Mouse (Mus musculus) hindbrain, embryonic 14.5 days (tissue): ENCODE data around the gene Cd6. TPM values are rescaled to one million over a fixed set of nuclear protein-coding genes. Genes with fewer than 3 reads are reported as not detected.
A peak's percentile ranks its signal among the peaks of the same experiment; 100 is the strongest.

Experiments used
- ATAC-seq: fragments of 200-750 bp; cut with Nextera tagmentation; 2 replicates; pipeline ENCODE4 v1.8.0; 2017; ENCODE audit warnings: moderate number of reproducible peaks, mild to moderate bottlenecking, moderate TSS enrichment, moderate library complexity; ENCODE audit not compliant: low FRiP score
- DNase-seq: peaks from one replicate; pipeline ENCODE4 v3.0.0-alpha.2; 2015; ENCODE audit warnings: low spot score
- H3K27ac ChIP-seq: fragments of 300-500 bp; sonication (generic); 2 replicates; pipeline ENCODE4 v1.5.1; 2014; ENCODE audit warnings: mild to moderate bottlenecking, moderate library complexity
- H3K27me3 ChIP-seq: fragments of 300-500 bp; sonication (generic); 2 replicates; pipeline ENCODE4 v1.6.1; 2014; ENCODE audit warnings: mild to moderate bottlenecking, low read length, mixed read lengths; ENCODE audit not compliant: control insufficient read depth, insufficient read depth
- H3K36me3 ChIP-seq: fragments of 300-500 bp; sonication (generic); replicated peaks from 2 replicates; pipeline ENCODE4 v1.6.1; 2014; ENCODE audit not compliant: control insufficient read depth, insufficient read depth
- H3K4me1 ChIP-seq: fragments of 300-500 bp; sonication (generic); replicated peaks from 2 replicates; pipeline ENCODE4 v1.6.1; 2014; ENCODE audit warnings: antibody characterized with exemption, low read length, mixed read lengths; ENCODE audit not compliant: control insufficient read depth, insufficient read depth
- H3K4me2 ChIP-seq: fragments of 300-500 bp; sonication (generic); replicated peaks from 2 replicates; pipeline ENCODE4 v1.6.1; 2014; ENCODE audit warnings: mild to moderate bottlenecking, moderate library complexity
- H3K4me3 ChIP-seq: fragments of 300-500 bp; sonication (generic); replicated peaks from 2 replicates; pipeline ENCODE4 v1.5.1; 2014; ENCODE audit warnings: mild to moderate bottlenecking, low read length
- H3K9ac ChIP-seq: fragments of 300-500 bp; sonication (generic); 2 replicates; pipeline ENCODE4 v1.6.1; 2014
- H3K9me3 ChIP-seq: fragments of 300-500 bp; sonication (generic); 2 replicates; pipeline ENCODE4 v1.6.1; 2016; ENCODE audit warnings: low read length; ENCODE audit not compliant: control insufficient read depth
- WGBS: fragments of 180-500 bp; shearing (Covaris S2); extraction: QIAGEN DNeasy Blood & Tissue Kit; methylation state at CpG from one replicate; pipeline ENCODE4 v1.1.7; 2014; 5-methylcytosine and 5-hydroxymethylcytosine counted together
- polyA plus RNA-seq: library from polyadenylated mRNA; unstranded; fragments of >200 nt; fragmentation: Nextera tagmentation; extraction: Ambion mirVana; gene quantifications from 2 replicates; pipeline ENCODE4 v1.2.1, GENCODE M21; 2014

Gene Cd6
- polyA plus RNA-seq: 0.09 TPM in 1 of 2 replicates, not detected in the other

DNA sequence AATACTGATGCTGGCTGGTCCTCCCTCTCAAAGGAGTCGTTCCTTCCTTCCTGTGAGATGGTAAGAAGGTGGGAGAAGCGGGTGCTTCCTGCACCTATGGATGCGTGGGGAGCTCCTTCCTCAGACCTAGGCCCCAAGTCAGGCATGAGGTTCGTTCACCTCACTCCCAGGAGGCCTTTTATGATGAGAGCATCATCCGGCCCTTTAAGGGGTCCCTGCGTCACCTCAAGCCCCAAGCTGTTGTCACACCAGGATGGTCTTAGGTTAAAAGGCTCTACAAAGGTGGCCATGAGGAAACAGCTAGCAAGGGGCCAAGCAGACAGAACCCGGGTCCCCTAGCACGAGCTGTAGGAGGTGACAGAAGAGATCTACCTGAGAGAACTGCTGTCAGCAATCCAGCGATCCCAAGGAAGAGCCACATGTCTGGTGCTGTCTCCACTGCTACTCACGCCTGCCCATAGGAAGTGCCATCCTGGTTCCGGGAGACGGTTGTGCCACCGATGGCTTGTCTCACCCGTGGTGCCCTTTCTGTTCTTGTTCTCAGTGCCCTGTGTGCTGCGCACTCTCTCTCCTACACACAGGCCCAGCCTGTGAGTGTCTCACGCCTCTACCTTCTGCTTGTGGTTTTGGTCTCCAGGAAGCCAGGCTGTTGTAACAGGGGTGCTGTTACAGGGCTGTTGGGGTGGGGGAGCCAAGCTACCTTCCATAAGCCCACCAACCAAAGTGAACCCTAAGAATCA, at the start of gene Cd6:
Gene Cd6, minus strand, starts transcription at position 623 of the 740 bp plus-strand sequence.
- H3K36me3 ChIP-seq: no peaks in the 10 kb centered on the region
- H3K4me2 ChIP-seq: no peak within 1 kb of the TSS
- no peaks in the 10 kb centered on the region for H3K9me3 ChIP-seq
- no peaks in the 10 kb centered on the region for H3K4me1 ChIP-seq
- H3K4me3 ChIP-seq: no peak within 1 kb of the TSS
- H3K27me3 ChIP-seq: no peaks in the 10 kb centered on the region
- ATAC-seq (no peak), DNase-seq (no peak)
- H3K9ac ChIP-seq: no peak within 1 kb of the TSS
- no peak within 1 kb of the TSS for H3K27ac ChIP-seq
- 91% methylated on average over 16 of the region's 16 CpGs for WGBS

DNA sequence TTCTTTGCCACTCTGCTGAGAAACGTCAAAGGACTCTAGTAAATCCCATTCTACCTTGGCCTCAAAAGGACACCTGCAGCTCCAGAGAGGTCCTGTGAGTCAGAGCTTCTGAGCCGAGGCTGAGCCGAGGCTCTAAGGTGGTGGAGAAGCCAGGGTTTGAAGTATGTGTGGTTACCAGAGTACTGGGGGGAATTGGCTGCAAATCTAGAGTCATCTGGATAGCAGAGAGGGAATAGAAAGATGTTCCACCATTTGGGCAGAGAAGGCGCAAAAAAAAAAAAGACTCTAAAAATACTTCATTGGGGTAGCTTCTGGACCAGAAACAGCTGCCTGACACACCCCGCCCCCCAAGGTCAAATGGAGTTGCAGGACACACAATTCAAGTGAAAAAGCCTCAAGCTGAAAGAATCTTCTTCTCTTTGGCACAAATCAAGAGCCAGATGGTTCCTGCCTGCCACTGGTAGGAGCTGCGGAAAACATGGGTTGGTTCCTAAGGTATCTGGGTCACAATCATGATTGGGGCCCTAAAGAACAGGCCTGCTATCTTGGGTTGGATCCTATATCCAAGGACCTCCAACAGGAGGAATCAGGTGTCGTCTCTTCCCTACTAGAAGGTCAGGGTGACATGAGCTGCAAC, 48.5 kb upstream of the Cd6 start:
- Histone ChIP-seq H3K4me3 (no peak overlapping the region), H3K9ac (no peak overlapping the region), H3K36me3 (peaks cover 9% of the 10 kb centered on the region), H3K9me3 (no peaks in the 10 kb centered on the region), H3K27ac (no peak overlapping the region), H3K4me2 (no peak overlapping the region), H3K27me3 (no peaks in the 10 kb centered on the region), H3K4me1 (peaks cover 15% of the 10 kb centered on the region)
- WGBS: 94% methylated on average over 7 of the region's 7 CpGs
- no peak for ATAC-seq
- DNase-seq: no peak

DNA sequence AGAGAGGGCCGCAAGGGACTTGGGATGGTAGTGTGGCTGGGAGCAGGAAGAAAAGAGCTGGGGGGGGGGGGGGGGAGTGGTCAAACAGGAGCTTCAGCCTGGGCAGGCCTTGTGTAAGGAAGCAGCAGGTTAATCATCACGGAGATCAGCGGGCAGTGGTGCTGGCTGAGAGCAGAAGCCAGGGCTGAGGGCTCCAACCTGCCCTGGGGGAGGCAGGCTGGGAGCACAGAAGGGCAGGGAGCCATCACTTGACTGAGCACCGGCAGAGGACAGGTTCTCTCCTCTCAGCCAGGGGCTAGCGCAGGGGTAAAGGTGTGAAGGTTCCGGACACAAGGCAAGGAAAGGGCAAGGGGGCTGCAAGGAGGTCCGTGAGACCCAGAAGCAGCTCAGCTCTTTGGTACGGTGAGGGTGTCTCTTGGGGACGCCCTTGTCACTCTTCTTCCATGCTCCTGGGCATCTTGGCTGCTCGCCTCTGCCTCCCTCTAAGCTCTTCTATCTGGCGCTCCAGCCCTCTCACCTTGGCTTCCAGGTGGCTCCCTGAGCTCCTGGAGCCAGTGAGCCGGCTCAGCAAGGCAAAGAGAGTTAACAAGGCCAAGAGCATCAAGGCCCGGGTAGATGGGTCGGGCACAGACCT, 41.6 kb upstream of the Cd6 start:
- no peak overlapping the region for H3K9ac ChIP-seq
- H3K4me3 ChIP-seq: no peak overlapping the region
- DNase-seq (no peak), ATAC-seq (no peak)
- H3K27ac ChIP-seq: no peak overlapping the region
- no peak overlapping the region for H3K4me2 ChIP-seq
- peaks cover 42% of the 10 kb centered on the region for H3K36me3 ChIP-seq
- peaks cover 25% of the 10 kb centered on the region for H3K4me1 ChIP-seq
- 74% methylated on average over 14 of the region's 14 CpGs for WGBS
- H3K27me3 ChIP-seq: no peaks in the 10 kb centered on the region
- H3K9me3 ChIP-seq: no peaks in the 10 kb centered on the region

DNA sequence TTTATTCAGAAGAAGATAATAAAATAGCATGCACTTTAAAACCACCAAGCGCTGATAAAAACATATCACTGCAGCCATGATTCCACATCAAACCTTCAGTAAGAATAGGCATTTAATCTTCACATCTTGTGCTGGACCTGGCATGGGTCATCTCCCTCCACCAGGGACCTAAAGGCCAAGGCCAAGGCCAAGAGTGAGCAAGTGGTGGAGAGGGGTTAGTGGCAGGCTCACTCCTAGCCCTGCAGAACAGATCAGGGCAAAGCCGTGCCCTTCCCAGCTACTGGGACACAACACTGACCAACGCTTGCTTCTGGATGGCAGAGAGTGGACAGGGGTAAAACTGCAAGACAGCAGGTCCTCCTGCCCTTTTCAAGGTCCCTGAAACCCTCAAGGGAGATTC, 40.8 kb upstream of the Cd6 start:
- DNase-seq (no peak), ATAC-seq (no peak)
- Histone ChIP-seq H3K9me3 (no peaks in the 10 kb centered on the region), H3K4me3 (0 out of 2 replicates have a peak overlapping the region, but pooled peaks have one; percentile 94), H3K27ac (no peak overlapping the region), H3K9ac (no peak overlapping the region), H3K4me1 (peaks cover 25% of the 10 kb centered on the region), H3K36me3 (peaks cover 49% of the 10 kb centered on the region), H3K4me2 (no peak overlapping the region), H3K27me3 (no peaks in the 10 kb centered on the region)
- 90% methylated on average over 3 of the region's 3 CpGs for WGBS

DNA sequence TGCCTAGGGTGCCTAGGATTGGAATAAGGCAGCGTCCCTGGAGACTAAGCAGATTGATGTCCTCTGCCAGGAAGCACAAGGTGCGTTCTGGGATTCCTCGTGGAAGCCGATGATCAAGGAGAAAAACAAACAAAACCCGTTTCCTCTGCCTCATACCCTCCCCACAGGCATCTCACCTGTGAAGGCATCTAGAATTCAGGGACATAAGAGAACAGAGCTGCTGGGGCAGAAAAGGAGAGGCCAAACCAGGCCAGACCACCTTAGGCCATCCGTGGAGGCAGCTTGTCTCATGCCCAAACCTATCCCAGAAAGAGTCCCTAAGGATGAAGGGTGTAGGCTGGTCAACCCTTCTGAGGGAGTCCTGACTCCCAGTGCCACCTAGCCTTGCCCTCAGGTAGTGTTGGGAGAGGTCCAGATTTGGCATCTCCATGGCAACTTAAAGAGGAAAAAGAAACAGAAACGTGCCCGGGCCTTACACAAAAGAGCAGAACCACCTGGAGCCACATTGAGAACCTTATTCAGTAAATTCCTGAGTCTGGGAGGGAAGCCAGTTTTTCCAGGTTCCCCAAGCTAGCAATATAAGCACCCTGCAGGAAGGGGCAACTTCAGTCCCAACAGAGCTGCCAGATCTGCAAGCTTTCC, 40.1 kb upstream of the Cd6 start, which contains the start of gene Tmem132a:
Gene Tmem132a, minus strand, starts transcription at position 55 of the 642 bp plus-strand sequence.
- Histone ChIP-seq H3K4me2 (peak within 1 kb of the TSS; percentile 94), H3K36me3 (peaks cover 56% of the 10 kb centered on the region), H3K27ac (peak within 1 kb of the TSS; percentile 95), H3K4me3 (peak within 1 kb of the TSS; percentile 94), H3K27me3 (no peaks in the 10 kb centered on the region), H3K9me3 (no peaks in the 10 kb centered on the region), H3K9ac (peak within 1 kb of the TSS; percentile 99), H3K4me1 (peaks cover 25% of the 10 kb centered on the region)
- DNase-seq (no peak), ATAC-seq (peak; percentile 32)
- WGBS: 1% methylated on average over 8 of the region's 8 CpGs

DNA sequence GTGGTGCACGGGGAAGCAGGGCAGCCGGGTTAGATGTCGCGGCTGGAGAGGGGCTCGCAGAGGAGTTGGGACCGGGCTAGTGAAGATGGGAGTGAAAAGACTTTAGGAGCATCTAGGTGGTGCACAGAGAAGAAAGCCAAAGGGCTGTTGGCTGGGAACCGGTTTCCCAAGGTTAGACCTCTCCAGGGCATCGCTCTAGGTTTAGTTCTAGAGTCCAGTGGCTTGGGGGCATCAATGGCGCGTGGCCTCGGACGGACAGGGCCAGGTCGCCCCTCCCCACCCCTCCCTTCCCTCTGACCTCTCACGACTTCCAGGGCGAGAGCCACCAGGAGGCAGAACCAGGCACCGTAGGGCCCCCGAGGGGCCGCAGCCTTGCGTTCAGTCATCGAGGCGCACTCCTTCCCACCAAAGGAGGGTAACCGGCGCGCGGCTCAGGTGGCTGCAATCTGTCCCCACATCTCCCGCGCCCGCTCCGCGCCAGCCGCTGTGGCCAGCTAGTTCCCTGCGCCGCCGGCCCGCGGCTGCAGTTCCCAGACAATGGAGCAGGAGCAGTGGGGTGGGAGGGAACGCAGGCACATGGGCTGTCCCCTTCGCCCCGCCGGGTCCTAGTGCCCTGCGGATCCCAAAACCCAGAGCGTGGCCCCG, 39.5 kb upstream of the Cd6 start:
- ATAC-seq (peak; percentile 94), DNase-seq (peak; percentile 82)
- peaks cover 25% of the 10 kb centered on the region for H3K4me1 ChIP-seq
- H3K9ac ChIP-seq: peak overlapping the region; percentile 99
- peak overlapping the region; percentile 94 for H3K4me2 ChIP-seq
- peak overlapping the region; percentile 94 for H3K4me3 ChIP-seq
- H3K27me3 ChIP-seq: no peaks in the 10 kb centered on the region
- H3K9me3 ChIP-seq: no peaks in the 10 kb centered on the region
- H3K27ac ChIP-seq: peak overlapping the region; percentile 95
- peaks cover 62% of the 10 kb centered on the region for H3K36me3 ChIP-seq
- under 1% methylated on average over 37 of the region's 43 CpGs for WGBS

DNA sequence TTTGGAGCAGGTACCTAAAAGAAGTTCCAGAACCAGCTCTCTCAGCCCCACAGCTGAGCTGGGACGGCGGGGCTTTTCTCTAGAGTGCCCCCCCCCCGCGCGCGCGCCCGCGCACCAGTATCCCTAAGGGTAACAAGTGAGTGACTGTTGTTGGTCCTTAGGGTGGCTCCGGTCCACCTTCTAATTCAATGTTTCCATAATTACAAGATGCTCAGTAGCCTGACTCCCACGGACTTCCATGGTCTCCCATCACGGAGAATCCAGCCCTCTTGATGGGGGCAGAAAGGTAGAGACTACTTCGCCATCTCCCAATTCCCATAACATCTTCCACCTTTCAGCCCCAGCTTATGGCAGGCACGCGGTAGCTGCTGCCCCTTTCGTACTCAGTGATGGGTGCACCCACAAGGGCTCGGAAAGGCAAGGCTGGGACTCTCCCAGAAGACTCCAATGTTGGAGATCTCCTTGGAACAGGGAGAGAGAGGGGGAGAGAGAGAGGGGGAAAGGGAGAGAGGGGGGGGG, 38.8 kb upstream of the Cd6 start:
- peak overlapping the region; percentile 94 for H3K4me3 ChIP-seq
- peaks cover 64% of the 10 kb centered on the region for H3K36me3 ChIP-seq
- WGBS: under 1% methylated on average over 17 of the region's 17 CpGs
- peak overlapping the region; percentile 99 for H3K9ac ChIP-seq
- no peaks in the 10 kb centered on the region for H3K9me3 ChIP-seq
- DNase-seq: no peak
- no peaks in the 10 kb centered on the region for H3K27me3 ChIP-seq
- peak overlapping the region; percentile 95 for H3K27ac ChIP-seq
- H3K4me2 ChIP-seq: peak overlapping the region; percentile 94
- peak; percentile 25; the same call in 1 of the 2 replicates for ATAC-seq
- peaks cover 25% of the 10 kb centered on the region for H3K4me1 ChIP-seq

DNA sequence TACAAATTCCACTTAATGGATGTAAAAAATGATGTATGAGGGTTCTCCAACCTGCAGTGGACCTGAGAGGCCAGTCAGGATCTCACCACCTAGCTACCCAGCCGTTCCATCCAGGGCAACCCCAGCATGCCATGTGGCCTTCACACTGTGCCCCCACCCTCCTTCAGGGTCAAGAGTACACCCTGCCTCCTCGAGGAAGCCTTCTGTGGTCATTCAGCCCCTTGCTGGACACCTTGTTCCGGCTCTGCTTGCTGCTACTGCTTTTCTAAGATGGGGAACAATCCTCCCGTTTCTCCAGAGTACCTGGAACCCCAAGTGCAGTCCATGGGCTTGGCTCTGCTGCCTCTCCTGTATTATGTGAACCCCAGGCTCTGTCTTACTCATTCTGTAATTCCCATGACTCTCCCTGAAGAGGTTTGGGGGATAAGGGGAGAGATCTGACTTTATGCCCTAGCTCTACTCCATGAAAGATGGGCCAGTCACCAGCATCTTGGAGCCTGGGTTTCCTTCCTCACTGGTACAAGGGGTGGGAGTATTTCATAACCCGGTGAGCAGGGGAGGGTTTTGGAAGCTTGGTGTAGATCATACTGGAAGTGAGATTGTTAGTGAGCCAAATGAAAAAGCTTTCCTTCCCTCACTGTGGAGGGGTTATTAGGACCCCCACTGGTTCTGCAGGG, 38.2 kb upstream of the Cd6 start:
- Histone ChIP-seq H3K4me2 (peak overlapping the region; percentile 94), H3K4me1 (peaks cover 25% of the 10 kb centered on the region), H3K27me3 (no peaks in the 10 kb centered on the region), H3K36me3 (peaks cover 64% of the 10 kb centered on the region), H3K9ac (peak overlapping the region; percentile 99), H3K9me3 (no peaks in the 10 kb centered on the region), H3K4me3 (peak overlapping the region; percentile 94), H3K27ac (peak overlapping the region; percentile 95; the same call in 1 of the 2 replicates)
- ATAC-seq: no peak
- DNase-seq: no peak
- WGBS: 23% methylated on average over 5 of the region's 5 CpGs
